8 mouse cellular contexts compared by ENCODE assay signal in the genomic region with DNA sequence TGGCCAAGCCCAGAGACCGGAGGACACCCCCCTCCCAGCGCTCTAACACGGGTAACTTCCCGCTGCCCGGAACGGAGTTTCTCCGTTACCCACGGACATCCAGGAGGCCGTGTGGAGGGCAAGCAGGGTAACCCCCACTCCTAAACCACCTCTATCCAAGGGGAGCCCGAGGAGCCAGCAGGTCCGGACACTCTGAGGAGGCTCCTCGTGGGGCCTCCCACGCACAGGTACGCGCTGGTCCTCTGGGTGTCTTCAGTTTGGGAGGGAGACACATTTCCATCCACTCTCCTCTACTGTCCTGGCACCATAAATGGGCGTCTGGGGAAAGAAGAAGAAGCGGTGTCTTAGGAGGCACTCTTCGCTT.
DNase-seq lines count a peak whose midpoint lies in the region; ATAC-seq lines count a peak whose summit lies in the region.

No protein-coding gene starts in this region.

- ATAC-seq in heart, embryonic 12.5 days (ENCODE audit: insufficient number of reproducible peaks, low FRiP score), result no peak
- ATAC-seq in hindbrain, embryonic 15.5 days (ENCODE audit: low FRiP score, low read depth), result no peak
- ATAC-seq in midbrain, embryonic 14.5 days (ENCODE audit: low FRiP score, low TSS enrichment), result no peak

- peak overlapping the region; percentile 59 for H3K4me3 ChIP-seq in heart, embryonic 12.5 days
- H3K4me3 ChIP-seq in brown adipose tissue, adult 24 weeks (ENCODE audit: insufficient read depth, low read depth, low read length), result peak overlapping the region; percentile 54
- peak overlapping the region; percentile 56 for H3K4me3 ChIP-seq in hindbrain, embryonic 15.5 days
- H3K4me3 ChIP-seq in midbrain, embryonic 14.5 days (replicated peaks; ENCODE audit: low read depth, low read length), result peak overlapping the region; percentile 57

- 6% methylated on average over 18 of the region's 18 CpGs for WGBS in heart, embryonic 12.5 days
- WGBS in hindbrain, embryonic 15.5 days, result 5% methylated on average over 18 of the region's 18 CpGs
- 5% methylated on average over 18 of the region's 18 CpGs for WGBS in midbrain, embryonic 14.5 days

- no peaks in the 10 kb centered on the region for H3K36me3 ChIP-seq in heart, embryonic 12.5 days
- H3K36me3 ChIP-seq in hindbrain, embryonic 15.5 days, result no peaks in the 10 kb centered on the region
- no peaks in the 10 kb centered on the region for H3K36me3 ChIP-seq in midbrain, embryonic 14.5 days (ENCODE audit: control insufficient read depth, insufficient read depth, low read length)

- no peak for DNase-seq in heart, adult 8-10 months (ENCODE audit: low spot score)
- no peak for DNase-seq in midbrain, embryonic 14.5 days
- no peak for DNase-seq in frontal cortex, postnatal 10 days (ENCODE audit: low spot score in 2 of 2)
- DNase-seq in urinary bladder, postnatal 25 days (ENCODE audit: low spot score), result no peak
- no peak for DNase-seq in spleen, adult 18-20 months

- H3K9me3 ChIP-seq in heart, embryonic 12.5 days (replicated peaks), result no peaks in the 10 kb centered on the region
- H3K9me3 ChIP-seq in hindbrain, embryonic 15.5 days, result no peaks in the 10 kb centered on the region
- no peaks in the 10 kb centered on the region for H3K9me3 ChIP-seq in midbrain, embryonic 14.5 days (ENCODE audit: control insufficient read depth, low read length)

- no peak overlapping the region for H3K27ac ChIP-seq in heart, embryonic 12.5 days (ENCODE audit: poor library complexity, severe bottlenecking)
- H3K27ac ChIP-seq in brown adipose tissue, adult 24 weeks (replicated peaks; ENCODE audit: low read depth, low read length), result no peak overlapping the region
- peak overlapping the region; percentile 84 for H3K27ac ChIP-seq in hindbrain, embryonic 15.5 days (replicated peaks)
- peak overlapping the region; percentile 84; the same call in 1 of the 2 replicates for H3K27ac ChIP-seq in midbrain, embryonic 14.5 days (replicated peaks; ENCODE audit: low read depth, low read length)

- H3K9ac ChIP-seq in heart, embryonic 12.5 days, result 0 out of 2 replicates have a peak overlapping the region, but pooled peaks have one; percentile 23
- H3K9ac ChIP-seq in hindbrain, embryonic 15.5 days, result peak overlapping the region; percentile 65
- H3K9ac ChIP-seq in midbrain, embryonic 14.5 days (replicated peaks; ENCODE audit: low read length), result peak overlapping the region; percentile 76

- H3K27me3 ChIP-seq in heart, embryonic 12.5 days (replicated peaks), result peaks cover 63% of the 10 kb centered on the region
- H3K27me3 ChIP-seq in hindbrain, embryonic 15.5 days, result no peaks in the 10 kb centered on the region
- no peaks in the 10 kb centered on the region; the same call in 1 of the 2 replicates for H3K27me3 ChIP-seq in midbrain, embryonic 14.5 days (ENCODE audit: control insufficient read depth, insufficient read depth, low read length)

- peak overlapping the region; percentile 95 for H3K4me2 ChIP-seq in heart, embryonic 12.5 days
- H3K4me2 ChIP-seq in hindbrain, embryonic 15.5 days, result peak overlapping the region; percentile 91
- peak overlapping the region; percentile 80 for H3K4me2 ChIP-seq in midbrain, embryonic 14.5 days (ENCODE audit: low read length)

- H3K4me1 ChIP-seq in heart, embryonic 12.5 days (replicated peaks), result peaks cover 15% of the 10 kb centered on the region
- H3K4me1 ChIP-seq in brown adipose tissue, adult 24 weeks (ENCODE audit: control insufficient read depth, insufficient read depth, insufficient read length, low read length), result peaks cover 7% of the 10 kb centered on the region
- H3K4me1 ChIP-seq in hindbrain, embryonic 15.5 days (replicated peaks), result peaks cover 26% of the 10 kb centered on the region
- peaks cover 13% of the 10 kb centered on the region for H3K4me1 ChIP-seq in midbrain, embryonic 14.5 days (ENCODE audit: control insufficient read depth, insufficient read depth, low read length)

Comparison
In these comparisons a context has a peak if more than half of its experiments do, and no peak if none do; other contexts are left out.
1. H3K27ac ChIP-seq: peak in hindbrain, embryonic 15.5 days (single experiment) and midbrain, embryonic 14.5 days (single experiment); none in heart, embryonic 12.5 days (single experiment) and brown adipose tissue, adult 24 weeks (single experiment).
2. H3K9ac ChIP-seq: peak in every context shown above with its lines; median percentile 76 in midbrain, embryonic 14.5 days; 65 in hindbrain, embryonic 15.5 days; 23 in heart, embryonic 12.5 days.
3. Peak in every context shown above with its lines, with median percentiles within 50 percentile points of each other: H3K4me2 ChIP-seq and H3K4me3 ChIP-seq.